Mouse (Mus musculus) c-Kit-positive CD71-negative TER-119-negative erythroid progenitor cells, embryonic 14.5 days (primary cell): ENCODE results near the gene Osm.

ENCODE experiments used
- DNase-seq: peaks from one replicate; pipeline ENCODE4 v3.0.0-alpha.2; 2013; ENCODE audit warnings: low read depth

The Osm gene

GRCm38 (mm10) chr11:4270744-4271459 is 34.7 kb downstream of the Osm start:
- DNase-seq: no peak

- no peak for DNase-seq
Measured at GRCm38 (mm10) chr11:4271544-4271943, 35.3 kb downstream of the Osm start.

GRCm38 (mm10) chr11:4276411-4276861 is 40.2 kb downstream of the Osm start:
- no peak for DNase-seq

GRCm38 (mm10) chr11:4279909-4280308 is 43.7 kb downstream of the Osm start:
- no peak for DNase-seq

GRCm38 (mm10) chr11:4281852-4282251 is 45.6 kb downstream of the Osm start:
- no peak for DNase-seq

- no peak for DNase-seq
Measured at GRCm38 (mm10) chr11:4283627-4284026, 47.4 kb downstream of the Osm start.

GRCm38 (mm10) chr11:4289280-4289679 is 53.1 kb downstream of the Osm start:
- DNase-seq: no peak
